In the genomic region with DNA sequence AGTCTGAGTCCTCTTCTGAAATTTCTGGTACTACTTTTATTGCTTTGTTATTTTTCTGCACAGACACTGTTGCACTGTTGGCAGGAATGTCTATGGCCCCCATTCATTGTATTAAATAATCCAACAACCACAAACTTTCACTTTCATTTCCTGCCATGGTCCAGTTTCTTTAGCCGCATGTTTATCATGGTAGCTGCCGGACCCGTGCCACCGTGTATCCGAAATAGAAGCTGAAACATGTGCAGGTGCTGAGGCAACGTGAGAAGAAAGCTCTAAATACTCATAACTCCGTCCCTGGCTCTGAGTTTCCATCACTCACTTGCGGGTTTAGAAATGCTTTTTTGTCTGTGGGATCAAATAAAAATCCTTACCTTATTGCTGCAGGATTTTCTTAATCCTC, we compare ENCODE assay signal across 30 mouse cellular contexts.
DNase-seq lines count a peak whose midpoint lies in the region; ATAC-seq and TF ChIP-seq lines count a peak whose summit lies in the region.
"Had no signal": no experiment of that assay in that cellular context is flagged by ENCODE, and none has a peak within 500 bp of the region (broad histone marks: within the 10 kb centered on the region; RNA-seq: fewer than 3 reads in every experiment).

No protein-coding gene starts in this region.

- no peaks in the 10 kb centered on the region for H3K4me1 ChIP-seq in heart, embryonic 15.5 days (replicated peaks)
- H3K4me1 ChIP-seq in forebrain, embryonic 16.5 days (replicated peaks; ENCODE audit: control insufficient read depth, insufficient read depth, low read length): no peaks in the 10 kb centered on the region
- H3K4me1 ChIP-seq: heart, embryonic 10.5 days; hindbrain, embryonic 13.5 days; liver, embryonic 12.5 days; midbrain, embryonic 10.5 days; neural tube, embryonic 12.5 days had no signal

- no peaks in the 10 kb centered on the region for H3K27me3 ChIP-seq in heart, embryonic 15.5 days
- H3K27me3 ChIP-seq in myocyte (ENCODE audit: control insufficient read depth, insufficient read depth, insufficient read length): no peaks in the 10 kb centered on the region
- H3K27me3 ChIP-seq in forebrain, embryonic 16.5 days (replicated peaks; ENCODE audit: control insufficient read depth, insufficient read depth, low read length): no peaks in the 10 kb centered on the region
- H3K27me3 ChIP-seq: hindbrain, embryonic 13.5 days; liver, embryonic 12.5 days; neural tube, embryonic 12.5 days had no signal

- intact Hi-C loops in gastrocnemius, adult 2 months (cut with DNase I): no loop called here
- intact Hi-C loops in gastrocnemius, postnatal 14 days (cut with DNase I; ENCODE audit: low total_unique reads): no loop called here
- intact Hi-C loops in heart, postnatal 10 days (cut with DNase I): no loop called here

- no peak for DNase-seq in gastrocnemius, adult 2 months
- DNase-seq in gastrocnemius, postnatal 14 days: no peak
- DNase-seq in heart, postnatal 10 days: no peak
- peak; percentile 2 for DNase-seq in lung, postnatal 36 days
- DNase-seq in lung, adult 18-20 months: no peak
- DNase-seq: adrenal gland, adult 8-10 months; cerebellum, adult 8-10 months; cerebellum, postnatal 25 days; kidney, adult 8-10 months; kidney, postnatal 4 days; left cerebral cortex, postnatal 4 days; liver, postnatal 0 days; lung, postnatal 4 days; right cerebral cortex, adult 18-20 months; spleen, adult 18-20 months; thymus, adult 18-20 months; thymus, postnatal 25 days had no signal

- no peak for TF ChIP-seq CTCF in gastrocnemius, adult 2 months (IDR thresholded peaks at IDR 0.05)

- H3K36me3 ChIP-seq in heart, embryonic 15.5 days: no peaks in the 10 kb centered on the region
- H3K36me3 ChIP-seq in myocyte (ENCODE audit: control insufficient read depth, insufficient read depth): no peaks in the 10 kb centered on the region
- no peaks in the 10 kb centered on the region for H3K36me3 ChIP-seq in forebrain, embryonic 16.5 days (ENCODE audit: control insufficient read depth, insufficient read depth)
- H3K36me3 ChIP-seq: heart, embryonic 10.5 days; hindbrain, embryonic 13.5 days; liver, embryonic 12.5 days; midbrain, embryonic 10.5 days; neural tube, embryonic 12.5 days had no signal

- no peak overlapping the region for H3ac ChIP-seq in myocyte (ENCODE audit: control insufficient read depth, insufficient read length)

- no peak overlapping the region for H3K9ac ChIP-seq in heart, embryonic 15.5 days
- H3K9ac ChIP-seq in forebrain, embryonic 16.5 days (replicated peaks; ENCODE audit: low read depth, low read length): no peak overlapping the region
- H3K9ac ChIP-seq: hindbrain, embryonic 13.5 days; liver, embryonic 12.5 days; liver, postnatal 0 days; neural tube, embryonic 12.5 days had no signal

- H3K27ac ChIP-seq in gastrocnemius, adult 2 months: peak overlapping the region; percentile 31; the same call in 1 of the 2 replicates
- no peak overlapping the region for H3K27ac ChIP-seq in heart, embryonic 15.5 days
- no peak overlapping the region for H3K27ac ChIP-seq in forebrain, embryonic 16.5 days (ENCODE audit: low read length)
- H3K27ac ChIP-seq: heart, embryonic 10.5 days; hindbrain, embryonic 13.5 days; kidney, postnatal 0 days; liver, embryonic 12.5 days; midbrain, embryonic 10.5 days; neural tube, embryonic 12.5 days; stomach, postnatal 0 days had no signal

- no peak for ATAC-seq in heart, embryonic 15.5 days (replicated peaks; ENCODE audit: insufficient number of reproducible peaks, insufficient read depth, low FRiP score, low read depth)
- ATAC-seq in forebrain, embryonic 16.5 days: no peak
- ATAC-seq: forebrain, embryonic 14.5 days; intestine, embryonic 16.5 days; liver, embryonic 12.5 days; liver, postnatal 0 days; midbrain, embryonic 16.5 days had no signal

- TF ChIP-seq POLR2A in myocyte (IDR thresholded peaks at IDR 0.05; ENCODE audit: insufficient read length, low read depth): no peak

- WGBS in heart, embryonic 15.5 days: 56% methylated on average over 8 of the region's 8 CpGs
- 90% methylated on average over 8 of the region's 8 CpGs for WGBS in forebrain, embryonic 16.5 days

- no peaks in the 10 kb centered on the region for H3K9me3 ChIP-seq in heart, embryonic 15.5 days (replicated peaks)
- no peaks in the 10 kb centered on the region for H3K9me3 ChIP-seq in forebrain, embryonic 16.5 days (ENCODE audit: control insufficient read depth, low read length)
- H3K9me3 ChIP-seq: heart, embryonic 10.5 days; hindbrain, embryonic 13.5 days; liver, embryonic 12.5 days; midbrain, embryonic 10.5 days; neural tube, embryonic 12.5 days had no signal

- H3K4me2 ChIP-seq in heart, embryonic 15.5 days: peak overlapping the region; percentile 46
- H3K4me2 ChIP-seq in myocyte (ENCODE audit: low read depth): peak overlapping the region; percentile 27
- no peak overlapping the region for H3K4me2 ChIP-seq in forebrain, embryonic 16.5 days (ENCODE audit: low read length)
- H3K4me2 ChIP-seq: hindbrain, embryonic 13.5 days; liver, embryonic 12.5 days; neural tube, embryonic 12.5 days had no signal

- peak overlapping the region; percentile 61 for H3K4me3 ChIP-seq in gastrocnemius, adult 2 months
- peak overlapping the region; percentile 21; the same call in 1 of the 2 replicates for H3K4me3 ChIP-seq in heart, embryonic 15.5 days
- H3K4me3 ChIP-seq in myocyte: no peak overlapping the region
- H3K4me3 ChIP-seq in forebrain, embryonic 16.5 days (replicated peaks; ENCODE audit: low read length): no peak overlapping the region
- H3K4me3 ChIP-seq: heart, embryonic 10.5 days; hindbrain, embryonic 13.5 days; liver, embryonic 12.5 days; midbrain, embryonic 10.5 days; neural tube, embryonic 12.5 days had no signal

- no peaks in the 10 kb centered on the region for H3K79me2 ChIP-seq in myocyte (ENCODE audit: control insufficient read depth, insufficient read depth)

TF ChIP-seq in myocyte, 11 proteins besides CTCF, POLR2A, EP300 and RAD21:
- TF ChIP-seq USF1 (IDR thresholded peaks at IDR 0.05; ENCODE audit: low read depth) (no peak), TCF12 (IDR thresholded peaks at IDR 0.05; ENCODE audit: insufficient read depth, poor library complexity, severe bottlenecking) (no peak), CEBPB (IDR thresholded peaks at IDR 0.05; ENCODE audit: insufficient read depth, poor library complexity, severe bottlenecking) (no peak), SRF (IDR thresholded peaks at IDR 0.05; ENCODE audit: control insufficient read depth, insufficient read length, low read depth) (no peak), MAX (IDR thresholded peaks at IDR 0.05; ENCODE audit: low read depth) (no peak), MYOG (IDR thresholded peaks at IDR 0.05; ENCODE audit: control insufficient read depth in 1 of 3, insufficient read depth in 1 of 3, insufficient read length in 2 of 3, low read depth in 2 of 3) (no peak), REST (IDR thresholded peaks at IDR 0.05; ENCODE audit: insufficient read depth, insufficient read length) (no peak), MYOD1 (IDR thresholded peaks at IDR 0.05; ENCODE audit: control insufficient read depth in 1 of 3, insufficient read length in 2 of 3, low read depth in 2 of 3) (no peak), POLR2AphosphoS2 (IDR thresholded peaks at IDR 0.05; ENCODE audit: insufficient read length, low read depth) (no peak), E2F4 (IDR thresholded peaks at IDR 0.05; ENCODE audit: insufficient read depth) (no peak), TCF3 (IDR thresholded peaks at IDR 0.05; ENCODE audit: insufficient read length, low read depth) (no peak)

Comparison
In these comparisons a context has a peak if more than half of its experiments do, and no peak if none do; other contexts are left out.
1. H3K4me3 ChIP-seq: peak in gastrocnemius, adult 2 months (single experiment) and heart, embryonic 15.5 days (single experiment); none in myocyte (single experiment) and forebrain, embryonic 16.5 days (single experiment).